Mouse (Mus musculus) liver, embryonic 14.5 days (tissue): ENCODE results near the gene Scn1b.

Source experiments
- CTCF ChIP-seq: IDR thresholded peaks from 2 replicates; pipeline ENCODE4 v1.5.1; 2016; ENCODE audit warnings: antibody characterized with exemption, low read depth, control low read depth
- EP300 ChIP-seq: IDR thresholded peaks from 2 replicates; pipeline ENCODE4 v1.6.1; 2016; ENCODE audit warnings: antibody characterized with exemption, low read depth

- TF ChIP-seq CTCF = peak; percentile 44
- no peak for TF ChIP-seq EP300
These were observed 27.2 kb downstream of the Scn1b start for GRCm38 (mm10) chr7:31099612-31099982.
